Mouse (Mus musculus): Measurements from ENCODE around the gene Ppp1r9b.

- TF ChIP-seq CTCF (IDR thresholded peaks at IDR 0.05; ENCODE audit: borderline replicate concordance, control insufficient read depth, extremely low read depth, insufficient read depth, low read length, poor library complexity) = no peak
- TF ChIP-seq POLR2A (IDR thresholded peaks at IDR 0.05; ENCODE audit: control insufficient read depth, extremely low read depth, insufficient read depth, low read length, poor library complexity) = no peak
These were observed 610 bp upstream of the Ppp1r9b start for GRCm38 (mm10) chr11:94990102-94990748.
